Mouse (Mus musculus) small intestine, adult 2 months (tissue): ENCODE data around the gene Nppb.

Experiments
- CTCF ChIP-seq: fragments of 200-500 bp; IDR thresholded peaks from 2 replicates; pipeline ENCODE4 v1.5.1; 2012; ENCODE audit warnings: low read depth, mild to moderate bottlenecking, control low read depth, inconsistent platforms, low read length, moderate library complexity, mixed read lengths; ENCODE audit not compliant: insufficient replicate concordance, insufficient read length; ENCODE audit errors: extremely low read depth
- POLR2A ChIP-seq: fragments of 200-500 bp; IDR thresholded peaks from 2 replicates; pipeline ENCODE4 v1.6.1; 2012; ENCODE audit warnings: low read depth, mild to moderate bottlenecking, control low read depth, inconsistent platforms, low read length, moderate library complexity

DNA sequence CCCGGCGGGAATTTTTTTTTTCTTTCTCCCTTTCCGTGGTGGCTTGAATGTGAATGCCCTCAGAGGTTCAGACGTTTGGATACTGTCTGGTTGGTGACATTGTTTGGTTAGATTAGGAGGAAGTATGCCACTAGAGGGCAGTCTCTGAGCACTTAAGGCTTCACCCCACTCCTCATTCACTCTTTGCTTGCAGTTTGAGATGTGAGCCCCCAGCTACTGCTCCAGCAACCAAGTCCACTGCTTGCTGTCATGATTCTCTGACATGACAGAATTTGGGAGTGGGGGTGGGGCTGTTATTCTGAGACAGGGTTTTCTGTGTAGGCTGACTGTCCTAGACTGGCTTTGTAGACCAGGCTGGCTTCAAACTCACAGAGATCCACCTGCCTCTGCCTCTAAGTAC is 32.0 kb upstream of the Nppb start:
- TF ChIP-seq CTCF (peak; percentile 46; the same call in 1 of the 2 replicates), POLR2A (no peak)
